Mouse (Mus musculus) forebrain, embryonic 14.5 days (tissue): ENCODE data around the gene Nucks1. TPM values are rescaled to one million over a fixed set of nuclear protein-coding genes. Genes with fewer than 3 reads are reported as not detected.

Experiments
- ATAC-seq: fragments of 200-750 bp; cut with Nextera tagmentation; 2 replicates; pipeline ENCODE4 v1.8.0; 2017; ENCODE audit warnings: mild to moderate bottlenecking, moderate library complexity
- DNase-seq: peaks from one replicate; pipeline ENCODE4 v3.0.0-alpha.2; 2015; ENCODE audit warnings: low spot score
- H3K27ac ChIP-seq: fragments of 300-500 bp; sonication (generic); 2 replicates; pipeline ENCODE4 v1.5.1; 2014; ENCODE audit warnings: low read depth, mild to moderate bottlenecking, control low read depth, low read length, moderate library complexity
- H3K27me3 ChIP-seq: fragments of 300-500 bp; sonication (generic); replicated peaks from 2 replicates; pipeline ENCODE4 v1.6.1; 2014; ENCODE audit warnings: low read length, control low read depth, mixed read lengths; ENCODE audit not compliant: control insufficient read depth, insufficient read depth
- H3K36me3 ChIP-seq: fragments of 300-500 bp; sonication (generic); 2 replicates; pipeline ENCODE4 v1.6.1; 2014; ENCODE audit warnings: low read length, control low read depth; ENCODE audit not compliant: control insufficient read depth, insufficient read depth
- H3K4me1 ChIP-seq: fragments of 300-500 bp; sonication (generic); 2 replicates; pipeline ENCODE4 v1.6.1; 2014; ENCODE audit warnings: antibody characterized with exemption, low read length, control low read depth; ENCODE audit not compliant: control insufficient read depth, insufficient read depth
- H3K4me2 ChIP-seq: fragments of 300-500 bp; sonication (generic); 2 replicates; pipeline ENCODE4 v1.6.1; 2014; ENCODE audit warnings: mild to moderate bottlenecking, control low read depth, low read length
- H3K4me3 ChIP-seq: fragments of 300-500 bp; sonication (generic); 2 replicates; pipeline ENCODE4 v1.5.1; 2014; ENCODE audit warnings: low read depth, low read length, control low read depth
- H3K9ac ChIP-seq: fragments of 300-500 bp; sonication (generic); 2 replicates; pipeline ENCODE4 v1.6.1; 2014; ENCODE audit warnings: mild to moderate bottlenecking, low read length, control low read depth, moderate library complexity
- H3K9me3 ChIP-seq: fragments of 300-500 bp; sonication (generic); replicated peaks from 2 replicates; pipeline ENCODE4 v1.6.1; 2016; ENCODE audit warnings: low read length, control low read depth, mixed read lengths; ENCODE audit not compliant: control insufficient read depth
- WGBS: fragments of 180-500 bp; shearing (Covaris S2); extraction: QIAGEN DNeasy Blood & Tissue Kit; methylation state at CpG from one replicate; pipeline ENCODE4 v1.1.7; 2014; 5-methylcytosine and 5-hydroxymethylcytosine counted together
- polyA plus RNA-seq: library from polyadenylated mRNA; unstranded; fragments of >200 nt; fragmentation: Nextera tagmentation; extraction: Ambion mirVana; gene quantifications from 2 replicates; pipeline ENCODE4 v1.2.1, GENCODE M21; 2014

The Nucks1 gene
- polyA plus RNA-seq: 33.0 and 37.4 TPM in 2 replicates

- Histone ChIP-seq H3K9me3 (no peaks in the 10 kb centered on the region), H3K27me3 (peaks cover 4% of the 10 kb centered on the region; the same call in 1 of the 2 replicates), H3K4me3 (peak within 1 kb of the TSS; percentile 95), H3K4me1 (peaks cover 9% of the 10 kb centered on the region), H3K36me3 (0 out of 2 replicates have a peak, but pooled peaks cover 3% of the 10 kb centered on the region), H3K4me2 (peak within 1 kb of the TSS; percentile 57), H3K27ac (peak within 1 kb of the TSS; percentile 98), H3K9ac (peak within 1 kb of the TSS; percentile 93)
- WGBS: 2% methylated on average over 33 of the region's 35 CpGs
- ATAC-seq (peak; percentile 99), DNase-seq (peak; percentile 99)
These were observed at the start of gene Nucks1 for GRCm38 (mm10) chr1:131910001-131910648. Gene Nucks1 (plus strand): TSS chr1:131910534.

- no peaks in the 10 kb centered on the region for H3K4me1 ChIP-seq
- ATAC-seq: no peak
- no peak overlapping the region for H3K4me2 ChIP-seq
- H3K36me3 ChIP-seq: no peaks in the 10 kb centered on the region
- no peaks in the 10 kb centered on the region for H3K9me3 ChIP-seq
- no peaks in the 10 kb centered on the region for H3K27me3 ChIP-seq
- no peak for DNase-seq
- no peak overlapping the region for H3K27ac ChIP-seq
- no peak overlapping the region for H3K9ac ChIP-seq
- 78% methylated on average over 4 of the region's 4 CpGs for WGBS
- no peak overlapping the region for H3K4me3 ChIP-seq
These were observed 48.5 kb upstream of the Nucks1 start for GRCm38 (mm10) chr1:131861811-131862210.

GRCm38 (mm10) chr1:131865596-131865995, 44.7 kb upstream of the Nucks1 start:
- Histone ChIP-seq H3K9ac (no peak overlapping the region), H3K4me1 (no peaks in the 10 kb centered on the region), H3K4me2 (no peak overlapping the region), H3K4me3 (no peak overlapping the region), H3K36me3 (no peaks in the 10 kb centered on the region), H3K9me3 (no peaks in the 10 kb centered on the region), H3K27ac (no peak overlapping the region), H3K27me3 (no peaks in the 10 kb centered on the region)
- WGBS: 77% methylated on average over 5 of the region's 5 CpGs
- ATAC-seq (no peak), DNase-seq (no peak)

DNA sequence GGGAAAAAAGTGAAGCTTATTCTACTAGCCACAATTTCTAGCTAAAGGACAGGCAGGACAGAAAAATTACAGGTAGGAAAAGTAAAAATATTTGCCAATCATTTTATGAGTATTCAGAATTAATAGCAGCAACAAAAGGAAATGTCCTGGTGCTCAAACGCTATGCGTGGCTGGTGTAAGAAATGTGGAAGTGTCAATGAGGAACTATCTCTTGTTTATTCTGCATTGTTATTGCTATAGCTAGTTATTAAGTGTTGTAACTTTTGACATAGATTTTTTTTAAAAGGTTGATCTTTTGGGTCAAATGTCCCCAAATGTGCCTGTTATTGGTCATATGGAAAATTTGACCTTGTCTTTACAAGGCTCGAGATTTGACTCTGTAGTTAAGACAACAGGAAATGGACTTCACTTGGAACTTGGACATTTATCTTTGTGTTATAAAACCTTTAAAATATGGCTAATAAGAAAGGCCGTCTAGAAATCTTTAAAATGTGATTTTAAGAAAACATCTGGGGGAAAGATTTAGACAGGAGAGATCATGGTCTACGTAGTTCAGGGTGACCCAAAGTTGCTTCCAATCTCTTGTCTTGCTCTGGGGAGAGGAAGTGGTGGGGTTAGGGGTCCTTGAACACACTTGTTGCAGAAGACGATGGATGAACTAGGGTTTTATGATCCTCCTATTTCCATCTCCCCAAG, 43.9 kb upstream of the Nucks1 start:
- no peaks in the 10 kb centered on the region for H3K36me3 ChIP-seq
- H3K9ac ChIP-seq: no peak overlapping the region
- H3K4me1 ChIP-seq: no peaks in the 10 kb centered on the region
- no peak overlapping the region for H3K27ac ChIP-seq
- H3K9me3 ChIP-seq: no peaks in the 10 kb centered on the region
- H3K27me3 ChIP-seq: no peaks in the 10 kb centered on the region
- no peak overlapping the region for H3K4me3 ChIP-seq
- WGBS: 77% methylated on average over 6 of the region's 6 CpGs
- ATAC-seq (peak; percentile 49), DNase-seq (no peak)
- H3K4me2 ChIP-seq: no peak overlapping the region

DNA sequence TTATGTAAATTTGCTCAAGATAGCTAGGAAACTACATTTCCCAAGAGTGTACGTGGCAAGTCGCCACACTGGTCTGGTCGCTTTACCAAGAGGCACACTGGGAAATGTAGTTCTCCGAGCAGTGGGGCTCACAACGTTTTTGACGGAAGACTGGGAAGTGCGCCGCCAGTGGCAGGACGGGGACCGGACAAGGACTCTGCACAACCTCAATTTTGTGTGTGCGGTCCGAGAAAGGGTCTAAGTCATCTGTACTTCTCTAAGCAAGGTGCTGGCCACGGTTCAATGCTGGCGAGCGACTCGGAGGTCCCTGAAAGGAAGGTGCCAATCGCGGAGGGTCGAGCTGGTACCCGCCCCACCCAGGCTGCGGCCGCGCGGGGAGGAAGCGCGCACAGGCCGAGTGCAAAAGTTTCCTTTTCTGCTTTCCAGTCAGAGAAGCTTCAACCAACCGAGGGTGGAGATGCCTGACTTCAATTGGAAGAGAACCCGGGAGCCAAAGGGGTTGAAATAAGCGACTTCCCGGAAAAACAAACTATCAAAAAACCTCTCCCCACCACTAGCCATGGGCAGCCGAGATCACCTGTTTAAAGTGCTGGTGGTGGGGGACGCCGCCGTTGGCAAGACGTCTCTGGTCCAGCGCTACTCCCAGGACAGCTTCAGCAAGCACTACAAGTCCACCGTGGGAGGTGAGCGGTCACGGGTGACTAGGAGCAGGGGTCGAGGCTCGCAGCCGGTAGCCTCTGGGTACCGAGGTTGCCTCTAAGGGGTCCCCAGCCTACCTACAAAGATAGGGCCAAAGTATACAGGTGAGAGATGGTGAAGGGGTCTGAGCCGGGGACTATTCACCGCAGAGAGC, 43.0 kb upstream of the Nucks1 start, which contains the start of gene Rab29:
TSS of gene Rab29 (plus strand) at position 132 of the 853 bp plus-strand sequence.
- Histone ChIP-seq H3K27me3 (no peaks in the 10 kb centered on the region), H3K4me1 (no peaks in the 10 kb centered on the region), H3K4me2 (peak within 1 kb of the TSS; percentile 75), H3K9ac (peak within 1 kb of the TSS; percentile 56), H3K9me3 (no peaks in the 10 kb centered on the region), H3K27ac (no peak within 1 kb of the TSS), H3K4me3 (peak within 1 kb of the TSS; percentile 57), H3K36me3 (no peaks in the 10 kb centered on the region)
- peak; percentile 98 for DNase-seq
- WGBS: 2% methylated on average over 46 of the region's 46 CpGs
- ATAC-seq: peak; percentile 98

DNA sequence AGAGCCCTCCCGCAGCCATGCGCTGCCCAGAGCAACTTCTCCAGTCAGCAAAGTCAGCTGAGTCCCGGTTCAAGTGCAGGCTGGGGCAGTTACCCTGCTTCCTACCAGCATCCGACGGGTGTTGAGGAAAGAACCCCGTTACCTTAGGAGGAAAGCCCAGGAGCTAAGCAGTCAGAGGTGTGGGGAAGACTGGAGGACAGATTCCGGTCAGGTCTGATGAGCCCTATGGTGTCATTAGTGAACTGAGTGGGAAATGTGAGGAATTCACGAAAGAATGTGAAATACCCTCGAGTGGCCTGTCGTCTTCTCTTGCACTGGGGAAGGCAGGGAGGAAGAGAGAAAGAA, 42.4 kb upstream of the Nucks1 start:
- H3K27ac ChIP-seq: no peak overlapping the region
- DNase-seq (no peak), ATAC-seq (no peak)
- H3K36me3 ChIP-seq: no peaks in the 10 kb centered on the region
- 34% methylated on average over 10 of the region's 10 CpGs for WGBS
- H3K4me1 ChIP-seq: no peaks in the 10 kb centered on the region
- no peaks in the 10 kb centered on the region for H3K27me3 ChIP-seq
- H3K9ac ChIP-seq: peak overlapping the region; percentile 56; the same call in 1 of the 2 replicates
- H3K9me3 ChIP-seq: no peaks in the 10 kb centered on the region
- H3K4me3 ChIP-seq: peak overlapping the region; percentile 57
- peak overlapping the region; percentile 75 for H3K4me2 ChIP-seq

DNA sequence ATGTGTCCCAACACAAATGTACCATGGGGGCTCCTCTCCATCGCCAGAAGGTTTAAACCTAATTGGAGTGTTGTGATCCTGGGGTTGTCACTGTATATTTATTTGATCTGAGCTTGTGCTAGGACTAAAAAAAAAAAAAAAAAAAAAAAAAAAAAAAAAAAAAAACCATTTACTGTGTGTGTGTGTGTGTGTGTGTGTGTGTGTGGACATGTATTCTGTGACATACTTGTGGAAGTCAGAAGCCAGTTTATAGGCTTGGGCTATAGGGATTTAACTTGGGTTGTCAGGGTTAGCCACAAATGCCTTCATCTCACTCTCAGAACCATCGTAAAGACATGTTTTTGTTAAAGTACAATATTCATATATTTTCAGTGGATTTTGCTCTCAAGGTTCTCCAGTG, 40.8 kb upstream of the Nucks1 start:
- Histone ChIP-seq H3K27ac (no peak overlapping the region), H3K9me3 (no peaks in the 10 kb centered on the region), H3K4me2 (no peak overlapping the region), H3K4me1 (no peaks in the 10 kb centered on the region), H3K27me3 (no peaks in the 10 kb centered on the region), H3K36me3 (no peaks in the 10 kb centered on the region), H3K9ac (no peak overlapping the region), H3K4me3 (no peak overlapping the region)
- 88% methylated on average over 2 of the region's 2 CpGs for WGBS
- ATAC-seq (no peak), DNase-seq (no peak)

DNA sequence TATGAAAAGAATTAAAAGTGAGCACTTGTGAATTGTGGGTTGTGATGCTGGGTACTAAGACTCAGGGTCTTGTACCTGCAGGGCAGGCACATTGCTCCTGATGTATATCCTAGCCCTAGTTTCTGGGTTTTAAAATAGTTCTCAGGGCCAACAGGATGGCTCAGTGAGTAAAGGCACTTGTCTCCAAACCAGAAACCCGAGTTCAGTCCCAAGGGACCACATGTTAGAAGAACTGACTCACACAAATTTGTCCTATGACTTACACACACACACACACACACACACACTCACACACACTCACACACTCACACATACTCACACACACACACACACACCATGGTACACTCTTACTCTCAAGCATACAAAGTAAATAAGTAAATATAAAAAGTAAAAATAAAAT, 37.5 kb upstream of the Nucks1 start:
- H3K36me3 ChIP-seq: no peaks in the 10 kb centered on the region
- H3K9me3 ChIP-seq: no peaks in the 10 kb centered on the region
- H3K27ac ChIP-seq: no peak overlapping the region
- ATAC-seq (no peak), DNase-seq (no peak)
- no peaks in the 10 kb centered on the region for H3K27me3 ChIP-seq
- H3K4me1 ChIP-seq: no peaks in the 10 kb centered on the region
- H3K4me3 ChIP-seq: no peak overlapping the region
- H3K4me2 ChIP-seq: no peak overlapping the region
- 71% methylated on average over 1 of the region's 1 CpGs for WGBS
- H3K9ac ChIP-seq: no peak overlapping the region
